Mouse (Mus musculus): ENCODE results near the gene Elane. TPM values are rescaled to one million over a fixed set of nuclear protein-coding genes. Genes with fewer than 3 reads are reported as not detected.
A peak's percentile ranks its signal among the peaks of the same experiment; 100 is the strongest.

Elane gene
- polyA plus RNA-seq, 1 experiment from 2014 or later = 0.25 TPM

GRCm38 (mm10) chr10:79852827-79853226 is 33.2 kb upstream of the Elane start:
- H3K36me3 ChIP-seq = peaks cover 17% of the 10 kb centered on the region
- peak overlapping the region; percentile 91 for H3K9ac ChIP-seq
- no peaks in the 10 kb centered on the region for H3K27me3 ChIP-seq (replicated peaks)
- no peak for ATAC-seq (ENCODE audit: extremely low read depth, insufficient number of reproducible peaks, low FRiP score, low TSS enrichment)
- H3K27ac ChIP-seq (replicated peaks) = peak overlapping the region; percentile 100
- H3K4me2 ChIP-seq = peak overlapping the region; percentile 93
- H3K9me3 ChIP-seq = no peaks in the 10 kb centered on the region
- WGBS = 24% methylated on average over 8 of the region's 8 CpGs
- H3K4me3 ChIP-seq = peak overlapping the region; percentile 83
- peaks cover 54% of the 10 kb centered on the region for H3K4me1 ChIP-seq

GRCm38 (mm10) chr10:79853392-79853791 is 32.7 kb upstream of the Elane start:
- Histone ChIP-seq H3K27ac (replicated peaks) (peak overlapping the region; percentile 100), H3K4me2 (peak overlapping the region; percentile 93), H3K4me1 (peaks cover 60% of the 10 kb centered on the region), H3K9ac (peak overlapping the region; percentile 91), H3K36me3 (peaks cover 22% of the 10 kb centered on the region), H3K4me3 (peak overlapping the region; percentile 83), H3K27me3 (replicated peaks) (no peaks in the 10 kb centered on the region), H3K9me3 (no peaks in the 10 kb centered on the region)
- peak; percentile 20 for ATAC-seq (ENCODE audit: extremely low read depth, insufficient number of reproducible peaks, low FRiP score, low TSS enrichment)
- under 1% methylated on average over 15 of the region's 15 CpGs for WGBS

- H3K4me1 ChIP-seq = peaks cover 67% of the 10 kb centered on the region
- peak within 1 kb of the TSS; percentile 100 for H3K27ac ChIP-seq (replicated peaks)
- peak; percentile 88 for ATAC-seq (ENCODE audit: extremely low read depth, insufficient number of reproducible peaks, low FRiP score, low TSS enrichment)
- peak within 1 kb of the TSS; percentile 93 for H3K9ac ChIP-seq
- H3K27me3 ChIP-seq (replicated peaks) = no peaks in the 10 kb centered on the region
- H3K9me3 ChIP-seq = no peaks in the 10 kb centered on the region
- H3K4me3 ChIP-seq = peak within 1 kb of the TSS; percentile 83
- H3K4me2 ChIP-seq = peak within 1 kb of the TSS; percentile 99
- peaks cover 29% of the 10 kb centered on the region for H3K36me3 ChIP-seq
- under 1% methylated on average over 75 of the region's 75 CpGs for WGBS
Observed at GRCm38 (mm10) chr10:79853860-79854795, 31.9 kb upstream of the Elane start, which contains the start of gene Ptbp1. Gene Ptbp1, plus strand, starts transcription at chr10:79854427.

- Histone ChIP-seq H3K4me1 (peaks cover 74% of the 10 kb centered on the region), H3K9ac (peak overlapping the region; percentile 93), H3K9me3 (no peaks in the 10 kb centered on the region), H3K4me3 (peak overlapping the region; percentile 83), H3K36me3 (peaks cover 38% of the 10 kb centered on the region), H3K4me2 (peak overlapping the region; percentile 99), H3K27me3 (replicated peaks) (no peaks in the 10 kb centered on the region), H3K27ac (replicated peaks) (peak overlapping the region; percentile 100)
- ATAC-seq (ENCODE audit: extremely low read depth, insufficient number of reproducible peaks, low FRiP score, low TSS enrichment) = peak; percentile 21; the same call in 1 of the 2 replicates
- WGBS = under 1% methylated on average over 83 of the region's 83 CpGs
Observed at GRCm38 (mm10) chr10:79854801-79855541, 31.1 kb upstream of the Elane start.

GRCm38 (mm10) chr10:79855558-79856184 is 30.4 kb upstream of the Elane start:
- ATAC-seq (ENCODE audit: extremely low read depth, insufficient number of reproducible peaks, low FRiP score, low TSS enrichment) = no peak
- H3K36me3 ChIP-seq = peaks cover 45% of the 10 kb centered on the region
- H3K27ac ChIP-seq (replicated peaks) = peak overlapping the region; percentile 100
- peak overlapping the region; percentile 83 for H3K4me3 ChIP-seq
- H3K4me1 ChIP-seq = peaks cover 76% of the 10 kb centered on the region
- no peaks in the 10 kb centered on the region for H3K27me3 ChIP-seq (replicated peaks)
- H3K9ac ChIP-seq = peak overlapping the region; percentile 93
- H3K9me3 ChIP-seq = no peaks in the 10 kb centered on the region
- 2% methylated on average over 10 of the region's 10 CpGs for WGBS
- H3K4me2 ChIP-seq = peak overlapping the region; percentile 99

GRCm38 (mm10) chr10:79856280-79856679 is 29.8 kb upstream of the Elane start:
- WGBS = 26% methylated on average over 6 of the region's 6 CpGs
- peaks cover 71% of the 10 kb centered on the region for H3K4me1 ChIP-seq

GRCm38 (mm10) chr10:79856704-79857451 is 29.2 kb upstream of the Elane start:
- peaks cover 65% of the 10 kb centered on the region for H3K4me1 ChIP-seq
- H3K27me3 ChIP-seq (replicated peaks) = no peaks in the 10 kb centered on the region
- peak overlapping the region; percentile 93 for H3K9ac ChIP-seq
- H3K4me3 ChIP-seq = peak overlapping the region; percentile 83
- peak overlapping the region; percentile 99 for H3K4me2 ChIP-seq
- no peak for ATAC-seq (ENCODE audit: extremely low read depth, insufficient number of reproducible peaks, low FRiP score, low TSS enrichment)
- H3K27ac ChIP-seq (replicated peaks) = peak overlapping the region; percentile 100
- WGBS = 22% methylated on average over 7 of the region's 7 CpGs
- no peaks in the 10 kb centered on the region for H3K9me3 ChIP-seq
- peaks cover 57% of the 10 kb centered on the region for H3K36me3 ChIP-seq

More at GRCm38 (mm10) chr10:79856280-79856679, 29.8 kb upstream of the Elane start:
- peak overlapping the region; percentile 100 for H3K27ac ChIP-seq (replicated peaks)
- H3K9ac ChIP-seq = peak overlapping the region; percentile 93
- H3K4me3 ChIP-seq = peak overlapping the region; percentile 83
- peaks cover 51% of the 10 kb centered on the region for H3K36me3 ChIP-seq
- no peaks in the 10 kb centered on the region for H3K9me3 ChIP-seq
- no peak for ATAC-seq (ENCODE audit: extremely low read depth, insufficient number of reproducible peaks, low FRiP score, low TSS enrichment)
- no peaks in the 10 kb centered on the region for H3K27me3 ChIP-seq (replicated peaks)
- peak overlapping the region; percentile 99 for H3K4me2 ChIP-seq

GRCm38 (mm10) chr10:79857452-79857811 is 28.6 kb upstream of the Elane start:
- Histone ChIP-seq H3K4me2 (peak overlapping the region; percentile 99), H3K9ac (peak overlapping the region; percentile 93), H3K27ac (replicated peaks) (peak overlapping the region; percentile 100), H3K27me3 (replicated peaks) (no peaks in the 10 kb centered on the region), H3K36me3 (peaks cover 62% of the 10 kb centered on the region), H3K9me3 (no peaks in the 10 kb centered on the region), H3K4me3 (peak overlapping the region; percentile 83), H3K4me1 (peaks cover 60% of the 10 kb centered on the region)
- ATAC-seq (ENCODE audit: extremely low read depth, insufficient number of reproducible peaks, low FRiP score, low TSS enrichment) = no peak
- WGBS = 14% methylated on average over 4 of the region's 4 CpGs

GRCm38 (mm10) chr10:79857894-79858293 is 28.2 kb upstream of the Elane start:
- Histone ChIP-seq H3K9me3 (no peaks in the 10 kb centered on the region), H3K27me3 (replicated peaks) (no peaks in the 10 kb centered on the region), H3K4me1 (peaks cover 55% of the 10 kb centered on the region), H3K4me3 (peak overlapping the region; percentile 83), H3K27ac (replicated peaks) (peak overlapping the region; percentile 100), H3K4me2 (peak overlapping the region; percentile 99), H3K9ac (peak overlapping the region; percentile 93), H3K36me3 (peaks cover 67% of the 10 kb centered on the region)
- no peak for ATAC-seq (ENCODE audit: extremely low read depth, insufficient number of reproducible peaks, low FRiP score, low TSS enrichment)
- 69% methylated on average over 2 of the region's 2 CpGs for WGBS

GRCm38 (mm10) chr10:79858416-79859074 is 27.5 kb upstream of the Elane start:
- H3K9me3 ChIP-seq = no peaks in the 10 kb centered on the region
- H3K9ac ChIP-seq = peak overlapping the region; percentile 93
- peaks cover 74% of the 10 kb centered on the region for H3K36me3 ChIP-seq
- 36% methylated on average over 17 of the region's 17 CpGs for WGBS
- H3K4me3 ChIP-seq = peak overlapping the region; percentile 83
- H3K27ac ChIP-seq (replicated peaks) = peak overlapping the region; percentile 100
- ATAC-seq (ENCODE audit: extremely low read depth, insufficient number of reproducible peaks, low FRiP score, low TSS enrichment) = no peak
- H3K4me2 ChIP-seq = peak overlapping the region; percentile 99
- H3K27me3 ChIP-seq (replicated peaks) = no peaks in the 10 kb centered on the region
- H3K4me1 ChIP-seq = peaks cover 51% of the 10 kb centered on the region
